Mouse (Mus musculus) CD4-positive helper T cell, adult 2 months (primary cell): ENCODE data around the gene Gars.

Source experiments
- DNase-seq: peaks from one replicate; pipeline ENCODE4 v3.0.0-alpha.2; 2012; ENCODE audit warnings: low read depth, missing footprints, low spot score

The Gars gene

GRCm38 (mm10) chr6:55037799-55038670 lies at the start of gene Gars:
Gene Gars, plus strand, starts transcription at chr6:55038007.
- peak; percentile 94 for DNase-seq

GRCm38 (mm10) chr6:54988141-54988540 lies 49.7 kb upstream of the Gars start:
- DNase-seq: no peak

GRCm38 (mm10) chr6:54991189-54991588 lies 46.6 kb upstream of the Gars start:
- DNase-seq: peak; percentile 40

- no peak for DNase-seq
Observed at GRCm38 (mm10) chr6:54992141-54992540, 45.7 kb upstream of the Gars start.

GRCm38 (mm10) chr6:54992734-54993260 lies 45.0 kb upstream of the Gars start, which contains the start of gene Ggct:
Gene Ggct, minus strand, starts transcription at chr6:54992950.
- DNase-seq: peak; percentile 96

- no peak for DNase-seq
Observed at GRCm38 (mm10) chr6:54996361-54996760, 41.4 kb upstream of the Gars start.

GRCm38 (mm10) chr6:54997726-54998125 lies 40.1 kb upstream of the Gars start:
- no peak for DNase-seq

GRCm38 (mm10) chr6:55001320-55001719 lies 36.5 kb upstream of the Gars start:
- DNase-seq: no peak

- no peak for DNase-seq
Observed at GRCm38 (mm10) chr6:55002438-55002837, 35.4 kb upstream of the Gars start.

GRCm38 (mm10) chr6:55003559-55003958 lies 34.2 kb upstream of the Gars start:
- DNase-seq: no peak

- no peak for DNase-seq
Observed at GRCm38 (mm10) chr6:55008401-55008800, 29.4 kb upstream of the Gars start.

- DNase-seq: no peak
Observed at GRCm38 (mm10) chr6:55009391-55010230, 28.2 kb upstream of the Gars start.

- no peak for DNase-seq
Observed at GRCm38 (mm10) chr6:55010330-55011091, 27.3 kb upstream of the Gars start.

GRCm38 (mm10) chr6:55012516-55012915 lies 25.3 kb upstream of the Gars start:
- no peak for DNase-seq

- no peak for DNase-seq
Observed at GRCm38 (mm10) chr6:55014184-55014583, 23.6 kb upstream of the Gars start.

- peak; percentile 59 for DNase-seq
Observed at GRCm38 (mm10) chr6:55016236-55016635, 21.6 kb upstream of the Gars start.

- DNase-seq: peak; percentile 65
Observed at GRCm38 (mm10) chr6:55016710-55017583, 20.9 kb upstream of the Gars start.

GRCm38 (mm10) chr6:55018417-55018816 lies 19.4 kb upstream of the Gars start:
- no peak for DNase-seq

- DNase-seq: no peak
Observed at GRCm38 (mm10) chr6:55021806-55022205, 16.0 kb upstream of the Gars start.

- DNase-seq: no peak
Observed at GRCm38 (mm10) chr6:55027642-55028041, 10.2 kb upstream of the Gars start.
